Mouse (Mus musculus) kidney, adult 9 months (tissue): ENCODE data around the gene Spsb3.

Source experiments
- DNase-seq: peaks from one replicate; pipeline ENCODE4 v3.0.0; 2022

The Spsb3 gene

DNA sequence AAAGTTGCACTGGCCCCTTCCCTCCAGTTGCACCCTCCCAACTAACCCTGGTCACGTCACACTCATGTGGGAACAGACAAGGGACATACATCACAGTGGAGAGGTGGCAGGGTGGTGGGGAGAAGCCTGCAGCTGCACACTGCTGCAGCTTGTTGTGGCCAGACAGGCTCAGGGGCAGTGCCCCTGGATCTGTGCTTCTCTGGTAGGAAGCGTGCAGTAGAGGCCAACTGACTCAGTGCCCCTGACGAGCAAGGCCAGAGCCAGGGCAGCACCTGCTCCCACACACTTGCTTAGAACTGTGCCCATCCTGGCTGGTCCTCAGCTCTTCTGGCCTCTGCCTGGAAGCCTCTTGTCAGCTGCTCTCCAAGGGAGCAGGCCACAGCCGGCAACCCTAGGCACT, 11.2 kb downstream of the Spsb3 start:
- DNase-seq = peak; percentile 14

DNA sequence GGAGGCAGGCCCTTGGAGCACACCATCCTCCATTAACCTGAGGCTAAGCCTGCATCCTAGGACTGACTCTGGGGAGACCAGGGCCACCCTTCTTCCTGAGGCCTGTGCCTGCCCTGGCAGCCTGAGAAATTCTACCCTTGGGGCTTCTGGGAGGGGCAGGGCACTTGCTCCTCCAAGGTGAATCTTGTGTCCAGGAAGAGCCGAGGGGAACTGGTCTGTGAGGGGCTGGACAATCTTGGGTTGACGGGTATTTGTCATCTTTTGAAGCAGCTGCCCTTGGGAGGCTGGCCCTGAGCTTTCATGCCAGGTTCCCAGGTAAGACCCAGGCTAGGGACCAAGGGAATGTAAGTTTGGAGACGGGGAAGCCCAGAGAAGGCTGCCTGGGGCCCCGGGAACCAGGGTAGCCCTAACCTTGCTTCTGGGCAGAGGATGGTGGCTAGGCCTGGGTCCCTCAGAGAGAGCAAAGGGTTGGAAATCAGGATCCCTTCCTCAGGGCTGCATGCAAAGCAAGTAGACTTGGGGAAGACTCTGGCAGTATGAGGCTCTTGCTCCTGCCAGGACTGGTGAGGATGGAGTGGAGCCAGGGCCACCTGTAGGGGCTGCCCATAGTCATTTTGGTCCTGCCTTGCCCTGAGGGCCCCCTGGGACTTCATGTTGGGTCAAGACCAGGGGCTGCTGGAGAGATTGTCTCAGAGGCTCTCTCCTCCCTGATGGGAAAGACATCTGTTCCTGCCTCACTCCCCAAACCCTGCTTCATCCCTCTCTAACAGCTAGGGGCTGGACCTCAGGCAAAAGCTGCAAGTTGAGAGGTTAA, 11.8 kb downstream of the Spsb3 start:
- DNase-seq = no peak

- no peak for DNase-seq
These were observed 12.7 kb downstream of the Spsb3 start for GRCm38 (mm10) chr17:24899153-24899552.

GRCm38 (mm10) chr17:24900014-24900413, 13.6 kb downstream of the Spsb3 start:
- DNase-seq = no peak

GRCm38 (mm10) chr17:24902124-24902523, 15.7 kb downstream of the Spsb3 start:
- DNase-seq = no peak

GRCm38 (mm10) chr17:24902671-24903474, 16.4 kb downstream of the Spsb3 start:
- peak; percentile 50 for DNase-seq

DNA sequence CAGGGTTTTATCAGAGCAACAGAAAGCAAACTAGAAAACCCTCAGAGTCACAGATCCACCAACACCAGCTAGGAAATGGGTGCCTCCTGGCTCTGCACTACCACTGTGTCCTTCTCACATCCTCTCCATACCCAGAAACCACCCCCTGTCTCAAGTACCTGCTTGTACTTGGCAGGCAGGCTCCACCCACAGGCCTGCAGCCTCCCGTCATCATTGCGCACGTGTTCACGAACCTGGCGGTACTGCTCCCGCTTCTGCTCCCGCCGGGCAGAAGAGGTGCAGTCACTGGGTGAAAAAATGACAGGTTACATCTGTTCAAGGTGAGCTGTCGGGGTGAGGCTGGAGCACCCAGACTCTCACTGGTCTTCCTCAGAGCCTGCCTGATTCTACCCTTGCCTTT, 17.3 kb downstream of the Spsb3 start:
- no peak for DNase-seq

- no peak for DNase-seq
These were observed 21.1 kb downstream of the Spsb3 start for GRCm38 (mm10) chr17:24907591-24907990.

DNA sequence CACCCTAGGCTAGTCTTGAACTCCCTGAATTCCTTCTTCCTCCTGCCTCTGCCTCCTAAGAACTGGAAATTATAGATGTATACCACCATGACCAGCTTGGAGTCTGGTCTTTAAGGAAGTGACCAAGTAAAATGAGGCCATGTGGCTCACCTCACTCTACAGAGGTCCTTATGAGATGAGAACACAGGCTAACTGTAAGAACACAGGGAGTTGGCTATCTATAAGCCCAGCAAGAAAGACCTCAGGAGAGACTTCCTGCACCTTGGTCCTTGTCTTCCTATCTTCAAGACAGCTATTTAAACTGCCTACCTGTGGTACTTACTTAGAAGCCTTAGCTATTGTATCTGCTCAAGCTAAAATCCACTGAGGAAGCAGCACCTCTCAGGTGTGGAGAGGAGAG, 27.5 kb downstream of the Spsb3 start:
- DNase-seq = no peak

DNA sequence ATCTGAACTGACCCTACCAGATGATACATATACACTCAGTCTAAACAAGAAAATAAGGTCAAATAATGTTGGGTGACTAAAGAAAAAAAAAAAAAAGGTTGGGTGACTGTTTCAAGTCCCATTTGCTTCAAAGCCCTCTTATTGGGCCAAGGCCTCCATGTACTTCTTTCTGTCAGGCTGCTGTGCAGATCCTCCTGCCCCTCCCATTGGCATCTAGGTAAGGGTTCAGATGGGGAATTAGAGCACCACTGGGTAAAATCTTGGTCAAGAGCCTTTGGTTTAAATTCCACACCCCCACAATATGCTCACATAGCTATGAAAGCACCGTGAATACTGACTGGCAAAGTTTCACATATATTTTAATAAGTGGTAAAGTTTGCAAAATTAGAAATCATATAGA, 36.8 kb downstream of the Spsb3 start:
- no peak for DNase-seq

GRCm38 (mm10) chr17:24929506-24929905, 43.1 kb downstream of the Spsb3 start:
- DNase-seq = no peak

DNA sequence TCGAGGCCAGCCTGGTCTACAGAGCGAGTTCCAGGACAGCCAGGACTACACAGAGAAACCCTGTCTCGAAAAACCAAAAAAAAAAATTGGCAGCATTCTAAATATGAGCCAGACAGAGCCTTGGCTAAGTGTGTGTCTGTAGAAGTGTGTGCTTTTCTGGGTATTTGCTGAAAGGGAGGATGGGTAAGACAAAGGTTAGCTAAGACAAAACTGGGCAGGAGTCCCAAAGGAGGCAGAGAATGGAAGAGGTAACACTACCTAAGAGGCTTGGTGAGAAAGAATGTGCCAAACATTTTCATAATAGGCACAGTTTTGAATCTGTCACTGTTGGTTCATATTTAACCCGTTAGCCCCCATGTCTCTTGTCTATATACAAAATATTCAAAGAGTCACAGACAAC, 46.0 kb downstream of the Spsb3 start:
- peak; percentile 54 for DNase-seq

GRCm38 (mm10) chr17:24933163-24933562, 46.7 kb downstream of the Spsb3 start:
- no peak for DNase-seq

DNA sequence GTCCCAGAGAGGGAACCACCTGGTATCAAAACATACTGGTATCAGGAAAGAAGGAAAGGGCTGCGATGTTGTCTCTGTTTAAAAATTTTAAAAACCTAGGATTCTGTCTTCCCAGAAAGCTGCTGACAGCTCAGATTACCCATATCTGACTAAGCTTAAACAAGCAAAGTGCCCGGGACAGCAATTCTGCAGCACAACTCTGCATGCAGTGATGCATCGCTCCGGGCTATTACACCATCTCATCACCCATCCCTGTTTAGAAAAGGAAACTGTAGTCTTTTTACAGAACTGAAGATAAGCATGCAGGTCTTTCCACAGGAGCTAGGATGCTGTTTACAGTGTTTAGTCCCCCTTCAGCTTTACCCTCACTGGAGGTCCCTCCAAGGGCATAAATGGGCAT, 48.5 kb downstream of the Spsb3 start:
- DNase-seq = no peak

DNA sequence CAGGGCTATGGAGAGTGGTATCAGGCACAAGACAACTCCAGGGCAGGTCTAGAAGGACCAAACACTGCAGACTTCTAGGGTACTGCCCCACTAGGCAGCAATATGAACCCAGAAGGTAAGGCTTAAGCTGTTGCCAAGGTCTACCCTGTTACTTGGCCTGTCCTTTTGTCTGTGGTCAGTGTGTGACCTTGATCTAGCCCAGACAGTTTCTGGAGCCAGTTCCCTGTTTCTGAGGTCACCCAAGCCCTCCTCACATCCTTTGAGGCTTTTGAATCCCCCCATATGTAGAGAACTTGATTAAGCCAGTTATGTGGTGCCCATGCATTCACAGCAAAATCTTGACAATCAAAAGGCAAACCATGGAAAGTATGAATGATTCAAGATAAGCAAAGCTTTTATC, 49.2 kb downstream of the Spsb3 start:
- DNase-seq = no peak

DNA sequence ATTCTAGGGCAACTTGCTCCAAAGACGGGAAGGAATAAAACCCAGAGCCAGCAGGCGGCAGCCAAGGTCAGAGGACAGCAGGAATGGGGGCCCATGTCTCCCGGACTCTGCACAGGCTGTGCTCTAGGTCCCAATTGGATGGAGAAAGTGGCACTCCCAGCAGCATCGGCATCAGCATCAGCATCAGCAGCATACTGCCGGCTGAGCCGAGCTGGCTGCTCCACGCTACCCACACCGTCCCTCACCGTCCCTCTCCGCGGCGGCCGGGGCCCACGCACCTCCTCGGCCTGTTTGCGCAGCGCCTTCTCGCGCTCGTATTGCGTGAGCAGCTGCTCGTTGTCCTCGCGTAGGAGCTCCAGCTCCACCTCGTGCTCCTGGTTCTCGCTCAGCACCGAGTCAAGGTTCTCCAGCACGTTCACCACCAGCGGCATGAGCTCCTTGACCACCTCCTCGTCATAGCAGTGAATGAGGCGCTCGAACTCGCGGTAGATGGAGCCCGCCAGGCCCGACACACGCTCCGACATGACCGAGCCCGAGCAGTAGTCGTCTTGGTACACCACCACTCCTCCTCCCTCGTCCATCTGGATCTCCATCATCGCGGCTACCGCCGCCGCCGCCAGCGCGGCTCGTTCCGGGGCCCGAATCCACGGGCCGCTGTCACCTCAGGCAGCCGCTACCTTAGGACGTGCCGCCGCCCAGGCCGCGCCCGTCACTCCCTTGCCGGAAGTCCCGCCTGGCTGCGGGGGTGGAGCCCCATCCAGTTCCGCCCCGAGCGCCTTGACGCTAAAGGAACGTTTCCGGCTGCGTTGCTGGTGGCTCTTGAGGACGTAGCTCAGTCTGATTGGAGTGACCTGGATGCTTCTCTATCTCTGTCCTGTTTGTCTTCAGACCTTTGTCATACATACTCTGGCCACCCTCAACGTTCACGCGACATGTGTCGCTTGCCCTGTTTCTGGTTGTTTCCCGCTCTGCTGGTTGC, 50.1 kb downstream of the Spsb3 start, which contains the start of gene Mapk8ip3:
Mapk8ip3 (minus strand) TSS at position 719 of the 979 bp plus-strand sequence.
- DNase-seq = peak; percentile 96

GRCm38 (mm10) chr17:24937266-24937665, 50.8 kb downstream of the Spsb3 start:
- no peak for DNase-seq
